Mouse (Mus musculus): Measurements from ENCODE around the gene Mtrf1l. TPM values are rescaled to one million over a fixed set of nuclear protein-coding genes. Genes with fewer than 3 reads are reported as not detected.
A peak's percentile ranks its signal among the peaks of the same experiment; 100 is the strongest.

The Mtrf1l gene
- polyA plus RNA-seq, 1 experiment from 2014 or later: 16.2 TPM

- H3K27me3 ChIP-seq (ENCODE audit: control insufficient read depth, insufficient read depth, low read length): no peaks in the 10 kb centered on the region
- H3K36me3 ChIP-seq (ENCODE audit: control insufficient read depth, insufficient read depth, low read length): peaks cover under 1% of the 10 kb centered on the region; the same call in 1 of the 2 replicates
- H3K4me2 ChIP-seq: no peak overlapping the region
- WGBS: 84% methylated on average over 4 of the region's 4 CpGs
- peaks cover 17% of the 10 kb centered on the region for H3K4me1 ChIP-seq (ENCODE audit: control insufficient read depth, insufficient read depth, low read length)
- no peak overlapping the region for H3K9ac ChIP-seq (ENCODE audit: low read length)
- DNase-seq (ENCODE audit: low spot score, missing footprints) (peak; percentile 53), ATAC-seq (ENCODE audit: low FRiP score) (no peak)
- H3K27ac ChIP-seq (ENCODE audit: low read depth, low read length): no peak overlapping the region
- no peak overlapping the region for H3K4me3 ChIP-seq (ENCODE audit: low read depth, low read length)
- no peaks in the 10 kb centered on the region for H3K9me3 ChIP-seq (ENCODE audit: control insufficient read depth, low read length)
Observed at GRCm38 (mm10) chr10:5806996-5807395, 16.7 kb downstream of the Mtrf1l start.

- WGBS: 24% methylated on average over 8 of the region's 8 CpGs
- peaks cover 22% of the 10 kb centered on the region for H3K4me1 ChIP-seq (ENCODE audit: control insufficient read depth, insufficient read depth, low read length)
- DNase-seq (ENCODE audit: low spot score, missing footprints): no peak
- peak overlapping the region; percentile 64 for H3K9ac ChIP-seq (ENCODE audit: low read length)
- peaks cover 4% of the 10 kb centered on the region; the same call in 1 of the 2 replicates for H3K36me3 ChIP-seq (ENCODE audit: control insufficient read depth, insufficient read depth, low read length)
- ATAC-seq (ENCODE audit: low FRiP score): no peak
- no peaks in the 10 kb centered on the region for H3K27me3 ChIP-seq (ENCODE audit: control insufficient read depth, insufficient read depth, low read length)
- H3K27ac ChIP-seq (ENCODE audit: low read depth, low read length): peak overlapping the region; percentile 62; the same call in 1 of the 2 replicates
- H3K4me3 ChIP-seq (ENCODE audit: low read depth, low read length): peak overlapping the region; percentile 80
- H3K4me2 ChIP-seq: peak overlapping the region; percentile 48
- no peaks in the 10 kb centered on the region for H3K9me3 ChIP-seq (ENCODE audit: control insufficient read depth, low read length)
Observed at GRCm38 (mm10) chr10:5806416-5806815, 17.3 kb downstream of the Mtrf1l start.

DNA sequence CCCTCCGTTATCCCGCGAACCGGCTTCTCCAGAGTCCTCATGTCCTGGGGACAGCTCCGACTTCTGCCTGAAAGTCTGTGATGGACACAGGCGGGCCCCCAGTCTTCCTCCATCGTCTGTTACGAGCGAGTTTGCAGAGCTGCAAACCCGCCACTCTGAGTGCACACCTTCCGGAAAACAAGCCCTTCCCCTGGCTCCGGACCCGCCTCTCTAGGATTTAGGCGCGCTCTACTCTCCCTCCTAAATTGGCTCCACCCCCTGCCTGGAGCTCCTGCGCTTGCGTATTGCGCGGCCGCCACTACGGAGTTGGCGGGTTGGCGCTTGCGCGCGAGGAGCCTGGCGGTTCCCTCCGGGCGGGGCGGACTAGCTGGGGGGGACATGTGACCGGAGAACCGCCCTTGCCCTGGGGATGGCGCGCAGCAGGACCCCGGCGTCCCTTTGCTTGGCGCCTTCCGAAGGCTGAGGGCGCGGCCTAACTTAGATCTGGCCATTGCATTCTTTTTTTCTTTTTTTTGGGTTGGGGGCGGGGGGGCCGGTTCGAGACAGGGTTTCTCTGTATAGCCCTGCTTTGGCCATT is 17.9 kb downstream of the Mtrf1l start:
- 0% methylated on average over 41 of the region's 43 CpGs for WGBS

GRCm38 (mm10) chr10:5805243-5805730 is 18.4 kb downstream of the Mtrf1l start, which contains the start of gene Fbxo5:
Fbxo5 (minus strand) TSS chr10:5805600.
- peaks cover 5% of the 10 kb centered on the region; the same call in 1 of the 2 replicates for H3K36me3 ChIP-seq (ENCODE audit: control insufficient read depth, insufficient read depth, low read length)
- no peaks in the 10 kb centered on the region for H3K27me3 ChIP-seq (ENCODE audit: control insufficient read depth, insufficient read depth, low read length)
- H3K27ac ChIP-seq (ENCODE audit: low read depth, low read length): peak within 1 kb of the TSS; percentile 62
- under 1% methylated on average over 42 of the region's 42 CpGs for WGBS
- DNase-seq (ENCODE audit: low spot score, missing footprints): peak; percentile 99
- peak within 1 kb of the TSS; percentile 80 for H3K4me3 ChIP-seq (ENCODE audit: low read depth, low read length)
- peaks cover 22% of the 10 kb centered on the region for H3K4me1 ChIP-seq (ENCODE audit: control insufficient read depth, insufficient read depth, low read length)
- H3K9me3 ChIP-seq (ENCODE audit: control insufficient read depth, low read length): no peaks in the 10 kb centered on the region
- peak; percentile 97 for ATAC-seq (ENCODE audit: low FRiP score)
- peak within 1 kb of the TSS; percentile 82 for H3K9ac ChIP-seq (ENCODE audit: low read length)
- peak within 1 kb of the TSS; percentile 68 for H3K4me2 ChIP-seq

More for the DNA sequence above, 17.9 kb downstream of the Mtrf1l start:
- Histone ChIP-seq H3K4me1 (ENCODE audit: control insufficient read depth, insufficient read depth, low read length) (peaks cover 22% of the 10 kb centered on the region), H3K4me2 (peak overlapping the region; percentile 48), H3K27me3 (ENCODE audit: control insufficient read depth, insufficient read depth, low read length) (no peaks in the 10 kb centered on the region), H3K4me3 (ENCODE audit: low read depth, low read length) (peak overlapping the region; percentile 80), H3K9ac (ENCODE audit: low read length) (peak overlapping the region; percentile 64), H3K36me3 (ENCODE audit: control insufficient read depth, insufficient read depth, low read length) (0 out of 2 replicates have a peak, but pooled peaks cover 4% of the 10 kb centered on the region), H3K9me3 (ENCODE audit: control insufficient read depth, low read length) (no peaks in the 10 kb centered on the region), H3K27ac (ENCODE audit: low read depth, low read length) (peak overlapping the region; percentile 62)
- ATAC-seq (ENCODE audit: low FRiP score) (peak; percentile 93), DNase-seq (ENCODE audit: low spot score, missing footprints) (peak; percentile 99)

DNA sequence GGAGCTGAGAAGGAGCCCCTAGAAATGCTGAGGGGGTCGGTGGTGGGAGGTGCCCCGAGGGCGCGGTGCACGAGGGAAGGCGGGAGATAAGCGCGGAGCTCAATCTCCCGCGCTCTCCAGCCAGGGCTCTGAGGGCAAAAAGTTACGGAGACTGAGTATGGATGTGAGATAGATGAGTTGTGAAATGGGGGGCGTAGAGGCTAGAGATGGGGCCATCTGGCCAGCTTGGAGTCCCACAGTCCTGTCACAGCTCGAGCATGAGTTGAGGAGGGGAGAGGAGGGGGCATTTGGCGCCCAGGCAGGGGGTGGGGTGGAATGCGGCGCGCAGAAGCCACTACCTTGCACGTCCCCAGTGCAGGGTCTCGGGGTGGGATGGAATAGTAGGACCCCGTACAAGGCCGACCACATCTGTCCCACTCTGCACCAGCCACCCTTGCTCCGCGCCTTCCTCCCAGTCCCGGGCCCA is 19.0 kb downstream of the Mtrf1l start:
- Histone ChIP-seq H3K4me1 (ENCODE audit: control insufficient read depth, insufficient read depth, low read length) (peaks cover 22% of the 10 kb centered on the region), H3K9ac (ENCODE audit: low read length) (peak overlapping the region; percentile 82), H3K4me2 (peak overlapping the region; percentile 68), H3K4me3 (ENCODE audit: low read depth, low read length) (peak overlapping the region; percentile 80), H3K27me3 (ENCODE audit: control insufficient read depth, insufficient read depth, low read length) (no peaks in the 10 kb centered on the region), H3K36me3 (ENCODE audit: control insufficient read depth, insufficient read depth, low read length) (peaks cover 11% of the 10 kb centered on the region; the same call in 1 of the 2 replicates), H3K9me3 (ENCODE audit: control insufficient read depth, low read length) (no peaks in the 10 kb centered on the region), H3K27ac (ENCODE audit: low read depth, low read length) (peak overlapping the region; percentile 62)
- ATAC-seq (ENCODE audit: low FRiP score) (peak; percentile 41), DNase-seq (ENCODE audit: low spot score, missing footprints) (peak; percentile 92)
- under 1% methylated on average over 20 of the region's 24 CpGs for WGBS

DNA sequence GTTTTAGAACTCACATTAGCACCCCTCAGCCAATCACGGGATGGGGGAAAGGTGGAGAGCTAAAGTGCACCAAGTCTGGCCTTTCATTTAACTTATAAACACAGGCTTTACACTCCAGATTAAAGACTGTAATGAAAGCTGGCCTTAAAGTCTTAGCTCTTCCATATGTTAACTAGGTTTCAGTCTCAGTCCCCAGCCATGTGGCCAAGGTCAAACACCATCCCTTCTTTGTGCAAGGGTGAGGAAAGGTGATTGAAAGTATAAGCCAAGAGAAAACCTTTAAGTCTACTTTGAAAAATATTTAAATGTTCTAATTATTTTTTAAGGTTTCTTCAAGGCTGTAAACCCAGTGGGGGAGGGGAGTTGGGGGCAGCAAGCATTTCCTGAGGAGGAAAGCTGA is 20.0 kb downstream of the Mtrf1l start:
- 11% methylated on average over 1 of the region's 1 CpGs for WGBS

GRCm38 (mm10) chr10:5802866-5803265 is 20.8 kb downstream of the Mtrf1l start:
- WGBS: 37% methylated on average over 6 of the region's 6 CpGs
- DNase-seq (ENCODE audit: low spot score, missing footprints): no peak

More for the DNA sequence above, 20.0 kb downstream of the Mtrf1l start:
- no peak for DNase-seq (ENCODE audit: low spot score, missing footprints)
- no peaks in the 10 kb centered on the region for H3K27me3 ChIP-seq (ENCODE audit: control insufficient read depth, insufficient read depth, low read length)
- peak overlapping the region; percentile 69 for H3K9ac ChIP-seq (ENCODE audit: low read length)
- H3K4me3 ChIP-seq (ENCODE audit: low read depth, low read length): peak overlapping the region; percentile 80
- peaks cover 12% of the 10 kb centered on the region for H3K36me3 ChIP-seq (ENCODE audit: control insufficient read depth, insufficient read depth, low read length)
- H3K4me1 ChIP-seq (ENCODE audit: control insufficient read depth, insufficient read depth, low read length): peaks cover 22% of the 10 kb centered on the region
- no peak for ATAC-seq (ENCODE audit: low FRiP score)
- H3K27ac ChIP-seq (ENCODE audit: low read depth, low read length): no peak overlapping the region
- no peaks in the 10 kb centered on the region for H3K9me3 ChIP-seq (ENCODE audit: control insufficient read depth, low read length)
- H3K4me2 ChIP-seq: peak overlapping the region; percentile 68

GRCm38 (mm10) chr10:5800490-5800889 is 23.2 kb downstream of the Mtrf1l start:
- Histone ChIP-seq H3K4me3 (ENCODE audit: low read depth, low read length) (no peak overlapping the region), H3K9ac (ENCODE audit: low read length) (no peak overlapping the region), H3K27ac (ENCODE audit: low read depth, low read length) (no peak overlapping the region), H3K9me3 (ENCODE audit: control insufficient read depth, low read length) (no peaks in the 10 kb centered on the region), H3K27me3 (ENCODE audit: control insufficient read depth, insufficient read depth, low read length) (no peaks in the 10 kb centered on the region), H3K36me3 (ENCODE audit: control insufficient read depth, insufficient read depth, low read length) (peaks cover 15% of the 10 kb centered on the region), H3K4me1 (ENCODE audit: control insufficient read depth, insufficient read depth, low read length) (peaks cover 18% of the 10 kb centered on the region), H3K4me2 (no peak overlapping the region)
- ATAC-seq (ENCODE audit: low FRiP score): no peak
- no peak for DNase-seq (ENCODE audit: low spot score, missing footprints)
- 91% methylated on average over 1 of the region's 1 CpGs for WGBS

More at GRCm38 (mm10) chr10:5802866-5803265, 20.8 kb downstream of the Mtrf1l start:
- H3K4me1 ChIP-seq (ENCODE audit: control insufficient read depth, insufficient read depth, low read length): peaks cover 22% of the 10 kb centered on the region
- peak overlapping the region; percentile 57 for H3K9ac ChIP-seq (ENCODE audit: low read length)
- no peak overlapping the region for H3K27ac ChIP-seq (ENCODE audit: low read depth, low read length)
- ATAC-seq (ENCODE audit: low FRiP score): no peak
- H3K36me3 ChIP-seq (ENCODE audit: control insufficient read depth, insufficient read depth, low read length): peaks cover 15% of the 10 kb centered on the region
- H3K27me3 ChIP-seq (ENCODE audit: control insufficient read depth, insufficient read depth, low read length): no peaks in the 10 kb centered on the region
- peak overlapping the region; percentile 80 for H3K4me3 ChIP-seq (ENCODE audit: low read depth, low read length)
- no peaks in the 10 kb centered on the region for H3K9me3 ChIP-seq (ENCODE audit: control insufficient read depth, low read length)
- H3K4me2 ChIP-seq: peak overlapping the region; percentile 68

- H3K4me2 ChIP-seq: no peak overlapping the region
- no peaks in the 10 kb centered on the region for H3K27me3 ChIP-seq (ENCODE audit: control insufficient read depth, insufficient read depth, low read length)
- ATAC-seq (ENCODE audit: low FRiP score) (peak; percentile 31; the same call in 1 of the 2 replicates), DNase-seq (ENCODE audit: low spot score, missing footprints) (no peak)
- H3K4me3 ChIP-seq (ENCODE audit: low read depth, low read length): no peak overlapping the region
- peaks cover 10% of the 10 kb centered on the region; the same call in 1 of the 2 replicates for H3K4me1 ChIP-seq (ENCODE audit: control insufficient read depth, insufficient read depth, low read length)
- 81% methylated on average over 4 of the region's 4 CpGs for WGBS
- peaks cover 15% of the 10 kb centered on the region for H3K36me3 ChIP-seq (ENCODE audit: control insufficient read depth, insufficient read depth, low read length)
- H3K27ac ChIP-seq (ENCODE audit: low read depth, low read length): no peak overlapping the region
- H3K9me3 ChIP-seq (ENCODE audit: control insufficient read depth, low read length): no peaks in the 10 kb centered on the region
- H3K9ac ChIP-seq (ENCODE audit: low read length): no peak overlapping the region
Observed at GRCm38 (mm10) chr10:5798069-5798468, 25.6 kb downstream of the Mtrf1l start.
